Mouse (Mus musculus): ENCODE results near the gene Peak1.
"Not testable (repeated sequence)": the region's sequence is repeated elsewhere in the genome, so short reads cannot be mapped to it uniquely, and the experiment has no call there.

The Peak1 gene

DNA sequence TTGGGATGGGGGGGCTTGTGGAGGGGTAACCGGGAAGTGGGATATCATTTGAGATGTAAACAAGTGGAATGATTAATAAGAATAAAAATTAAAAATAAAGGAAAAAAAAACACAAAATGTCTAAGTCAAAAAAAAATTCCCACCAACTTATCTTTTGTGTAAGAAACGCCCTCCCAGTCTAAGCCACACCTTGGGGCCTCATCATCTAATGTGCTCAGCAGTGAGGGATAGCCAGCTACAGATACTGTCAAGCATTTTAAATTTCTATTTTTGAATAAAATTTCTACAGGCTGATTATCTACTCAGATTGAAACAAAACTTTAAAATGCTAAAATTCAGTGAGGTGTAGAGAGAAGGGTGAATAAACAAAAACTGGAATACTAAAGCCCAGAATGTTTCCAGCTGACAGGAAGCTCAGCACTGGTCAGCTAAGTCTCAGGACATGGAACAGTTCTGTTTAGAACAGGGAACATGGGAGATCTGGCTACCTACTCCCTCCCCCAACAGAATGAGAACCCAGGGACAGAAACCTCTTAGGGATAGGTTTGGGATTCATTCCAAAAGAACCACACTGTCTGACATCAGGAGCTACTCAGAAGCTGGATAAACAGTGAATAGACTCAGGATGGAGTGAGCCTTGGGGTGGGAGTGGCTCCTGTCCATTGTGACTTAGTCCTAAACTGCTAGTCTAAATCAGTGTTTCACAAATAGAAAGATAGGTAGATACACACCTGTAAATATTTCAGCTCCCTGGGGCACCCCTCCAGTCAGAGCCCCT is 35.4 kb upstream of the Peak1 start:
- Histone ChIP-seq H3K4me3 (replicated peaks; ENCODE audit: low read length) (no peak overlapping the region), H3K36me3 (ENCODE audit: insufficient read depth, low read length) (no peaks in the 10 kb centered on the region; the same call in 1 of the 2 replicates), H3K9me3 (ENCODE audit: low read length) (no peaks in the 10 kb centered on the region), H3K4me1 (replicated peaks; ENCODE audit: low read depth, low read length) (peaks cover 4% of the 10 kb centered on the region), H3K27me3 (ENCODE audit: insufficient read depth, low read length) (no peaks in the 10 kb centered on the region)
- TF ChIP-seq CTCF (conservative IDR thresholded peaks at IDR 0.05; ENCODE audit: low read length) (no peak), POU5F1 (IDR thresholded peaks at IDR 0.05; ENCODE audit: borderline replicate concordance, low read length) (no peak), NANOG (IDR thresholded peaks at IDR 0.05; ENCODE audit: borderline replicate concordance, low read length) (no peak)

GRCm38 (mm10) chr9:56451570-56451969 is 33.7 kb upstream of the Peak1 start:
- TF ChIP-seq POU5F1 (IDR thresholded peaks at IDR 0.05; ENCODE audit: borderline replicate concordance, low read length): no peak
- no peak for TF ChIP-seq NANOG (IDR thresholded peaks at IDR 0.05; ENCODE audit: borderline replicate concordance, low read length)
- no peak for TF ChIP-seq CTCF (conservative IDR thresholded peaks at IDR 0.05; ENCODE audit: low read length)
- Histone ChIP-seq H3K9me3 (ENCODE audit: low read length) (no peaks in the 10 kb centered on the region), H3K4me3 (replicated peaks; ENCODE audit: low read length) (no peak overlapping the region), H3K27me3 (ENCODE audit: insufficient read depth, low read length) (no peaks in the 10 kb centered on the region), H3K4me1 (replicated peaks; ENCODE audit: low read depth, low read length) (no peaks in the 10 kb centered on the region; the same call in 1 of the 2 replicates), H3K36me3 (ENCODE audit: insufficient read depth, low read length) (no peaks in the 10 kb centered on the region; the same call in 1 of the 2 replicates)

- H3K4me1 ChIP-seq (replicated peaks; ENCODE audit: low read depth, low read length): no peaks in the 10 kb centered on the region; the same call in 1 of the 2 replicates
- no peak for TF ChIP-seq POU5F1 (IDR thresholded peaks at IDR 0.05; ENCODE audit: borderline replicate concordance, low read length)
- no peak for TF ChIP-seq NANOG (IDR thresholded peaks at IDR 0.05; ENCODE audit: borderline replicate concordance, low read length)
- TF ChIP-seq CTCF (conservative IDR thresholded peaks at IDR 0.05; ENCODE audit: low read length): no peak
- H3K9me3 ChIP-seq (ENCODE audit: low read length): no peaks in the 10 kb centered on the region
- no peak overlapping the region for H3K4me3 ChIP-seq (replicated peaks; ENCODE audit: low read length)
- no peaks in the 10 kb centered on the region for H3K36me3 ChIP-seq (ENCODE audit: insufficient read depth, low read length)
- no peaks in the 10 kb centered on the region for H3K27me3 ChIP-seq (ENCODE audit: insufficient read depth, low read length)
These were observed 21.8 kb upstream of the Peak1 start for GRCm38 (mm10) chr9:56439699-56440098.

DNA sequence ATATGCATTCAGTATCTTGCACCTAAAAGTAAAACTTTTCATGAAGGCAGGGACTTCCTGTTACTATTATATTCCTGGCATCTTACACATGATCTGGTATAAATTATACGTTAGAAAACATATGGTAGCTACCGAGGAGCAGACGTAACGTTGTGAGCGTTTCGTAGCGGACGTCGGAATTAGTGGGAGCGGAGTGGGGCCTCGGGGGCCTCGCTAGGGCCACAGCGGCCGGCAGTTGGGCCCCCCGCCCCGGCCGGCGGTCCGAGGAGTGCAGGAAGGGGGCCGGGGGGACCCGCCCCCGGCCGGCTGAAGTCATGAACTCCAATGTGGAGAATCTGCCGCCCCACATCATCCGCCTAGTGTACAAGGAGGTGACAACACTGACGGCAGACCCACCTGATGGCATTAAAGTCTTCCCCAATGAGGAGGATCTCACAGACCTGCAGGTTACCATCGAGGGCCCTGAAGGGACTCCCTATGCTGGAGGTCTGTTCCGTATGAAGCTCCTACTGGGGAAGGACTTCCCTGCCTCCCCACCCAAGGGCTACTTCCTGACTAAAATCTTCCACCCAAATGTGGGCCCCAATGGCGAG is 19.5 kb upstream of the Peak1 start:
- H3K27me3 ChIP-seq (ENCODE audit: insufficient read depth, low read length); H3K4me1 ChIP-seq (replicated peaks; ENCODE audit: low read depth, low read length); H3K9me3 ChIP-seq (ENCODE audit: low read length); H3K36me3 ChIP-seq (ENCODE audit: insufficient read depth, low read length): not testable (repeated sequence)
- H3K4me3 ChIP-seq (replicated peaks; ENCODE audit: low read length): peak overlapping the region; percentile 46; the same call in 1 of the 2 replicates

GRCm38 (mm10) chr9:56435821-56436526 is 18.1 kb upstream of the Peak1 start:
- Histone ChIP-seq H3K36me3 (ENCODE audit: insufficient read depth, low read length) (no peaks in the 10 kb centered on the region), H3K9me3 (ENCODE audit: low read length) (no peaks in the 10 kb centered on the region), H3K4me1 (replicated peaks; ENCODE audit: low read depth, low read length) (peaks cover 3% of the 10 kb centered on the region), H3K27me3 (ENCODE audit: insufficient read depth, low read length) (no peaks in the 10 kb centered on the region), H3K4me3 (replicated peaks; ENCODE audit: low read length) (no peak overlapping the region)
- TF ChIP-seq NANOG (IDR thresholded peaks at IDR 0.05; ENCODE audit: borderline replicate concordance, low read length) (no peak), CTCF (conservative IDR thresholded peaks at IDR 0.05; ENCODE audit: low read length) (no peak), POU5F1 (IDR thresholded peaks at IDR 0.05; ENCODE audit: borderline replicate concordance, low read length) (no peak)

- Histone ChIP-seq H3K4me1 (replicated peaks; ENCODE audit: low read depth, low read length) (peaks cover 41% of the 10 kb centered on the region), H3K36me3 (ENCODE audit: insufficient read depth, low read length) (no peaks in the 10 kb centered on the region), H3K4me3 (replicated peaks; ENCODE audit: low read length) (no peak overlapping the region)
These were observed 7.0 kb upstream of the Peak1 start for GRCm38 (mm10) chr9:56424861-56425260.

DNA sequence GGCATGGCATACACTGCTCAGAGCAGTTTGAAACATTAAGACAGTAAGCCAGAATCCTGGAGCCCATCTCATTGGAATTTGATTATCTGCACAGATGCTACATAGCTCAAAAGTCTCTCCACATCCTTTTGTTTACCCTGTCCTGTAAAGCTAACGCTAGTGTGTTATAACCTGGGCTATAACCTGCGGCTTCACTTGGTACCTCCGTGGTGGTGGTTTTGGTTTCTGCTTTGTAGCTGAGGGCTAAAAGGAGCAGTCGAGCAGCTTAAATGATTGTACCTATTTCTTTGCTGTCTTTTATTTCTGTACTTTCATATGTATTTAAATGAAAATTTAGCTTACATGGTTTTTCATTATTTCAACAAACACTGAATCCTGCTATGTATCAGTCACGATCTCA is 4.1 kb upstream of the Peak1 start:
- peaks cover 55% of the 10 kb centered on the region for H3K4me1 ChIP-seq (replicated peaks; ENCODE audit: low read depth, low read length)
- no peaks in the 10 kb centered on the region for H3K9me3 ChIP-seq (ENCODE audit: low read length)
- TF ChIP-seq POU5F1 (IDR thresholded peaks at IDR 0.05; ENCODE audit: borderline replicate concordance, low read length) (no peak), NANOG (IDR thresholded peaks at IDR 0.05; ENCODE audit: borderline replicate concordance, low read length) (no peak), CTCF (conservative IDR thresholded peaks at IDR 0.05; ENCODE audit: low read length) (no peak)
- H3K27me3 ChIP-seq (ENCODE audit: insufficient read depth, low read length): no peaks in the 10 kb centered on the region
- H3K4me3 ChIP-seq (replicated peaks; ENCODE audit: low read length): no peak overlapping the region
- H3K36me3 ChIP-seq (ENCODE audit: insufficient read depth, low read length): no peaks in the 10 kb centered on the region

More at GRCm38 (mm10) chr9:56424861-56425260, 7.0 kb upstream of the Peak1 start:
- Histone ChIP-seq H3K9me3 (ENCODE audit: low read length) (no peaks in the 10 kb centered on the region), H3K27me3 (ENCODE audit: insufficient read depth, low read length) (no peaks in the 10 kb centered on the region)
- TF ChIP-seq CTCF (conservative IDR thresholded peaks at IDR 0.05; ENCODE audit: low read length): no peak
- TF ChIP-seq NANOG (IDR thresholded peaks at IDR 0.05; ENCODE audit: borderline replicate concordance, low read length): no peak
- TF ChIP-seq POU5F1 (IDR thresholded peaks at IDR 0.05; ENCODE audit: borderline replicate concordance, low read length): no peak

DNA sequence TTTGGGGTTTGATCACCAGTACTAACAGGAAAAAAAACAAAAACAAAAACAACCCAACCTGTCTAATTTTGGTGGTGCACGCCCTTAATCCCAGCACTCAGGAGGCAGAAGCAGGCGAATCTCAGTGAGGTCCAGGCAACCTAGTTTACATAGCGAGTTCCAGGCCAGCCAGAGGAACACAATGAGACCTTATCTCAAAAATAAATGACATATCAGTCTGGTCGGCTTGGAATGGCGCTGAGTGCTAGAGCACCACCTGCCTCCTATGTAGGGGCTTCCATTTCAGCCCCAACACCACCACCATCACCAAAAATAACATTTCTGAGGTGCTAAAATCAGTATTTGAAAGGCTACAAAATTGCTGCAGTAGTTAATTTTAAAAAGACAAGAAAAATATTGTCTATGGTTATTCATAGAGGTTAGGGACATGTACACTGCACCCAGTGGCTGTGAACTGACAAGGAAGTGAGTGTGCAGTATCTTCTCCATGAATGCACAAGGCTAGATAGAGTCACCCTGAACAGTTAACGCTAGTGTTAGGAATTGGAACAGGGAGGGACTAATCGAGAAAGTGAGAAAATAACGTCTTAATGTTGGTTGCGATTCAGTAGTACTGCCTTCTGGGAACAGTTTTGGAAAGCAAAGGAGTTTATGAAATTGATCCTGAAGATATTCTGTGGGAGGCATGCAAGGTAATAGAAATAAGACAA is 3.2 kb upstream of the Peak1 start:
- no peaks in the 10 kb centered on the region for H3K9me3 ChIP-seq (ENCODE audit: low read length)
- no peak for TF ChIP-seq NANOG (IDR thresholded peaks at IDR 0.05; ENCODE audit: borderline replicate concordance, low read length)
- peaks cover 63% of the 10 kb centered on the region for H3K4me1 ChIP-seq (replicated peaks; ENCODE audit: low read depth, low read length)
- no peak overlapping the region for H3K4me3 ChIP-seq (replicated peaks; ENCODE audit: low read length)
- H3K27me3 ChIP-seq (ENCODE audit: insufficient read depth, low read length): no peaks in the 10 kb centered on the region
- H3K36me3 ChIP-seq (ENCODE audit: insufficient read depth, low read length): no peaks in the 10 kb centered on the region

Measured in E14TG2a.4 (cell line).